Mouse (Mus musculus) heart, postnatal 25 days (tissue): ENCODE data around the gene Dnmt3b. TPM values are rescaled to one million over a fixed set of nuclear protein-coding genes. Genes with fewer than 3 reads are reported as not detected.
"Not testable (repeated sequence)": the region's sequence is repeated elsewhere in the genome, so short reads cannot be mapped to it uniquely, and the experiment has no call there.

Experiments used
- DNase-seq: peaks from one replicate; pipeline ENCODE4 v3.0.0; 2022; ENCODE audit warnings: low spot score
- intact Hi-C: fragments of 180-260 bp; cut with DNase I; formaldehyde crosslinking; loops from one replicate; pipeline ENCODE4 v1.15.1; 2025
- total RNA-seq, 2 experiments: library from RNA; stranded (reverse); gene quantifications; 2 replicates each; pipeline ENCODE4 v1.2.3; 2021

Gene Dnmt3b
- total RNA-seq, 2 experiments from 2014 or later: 1.3 to 1.4 TPM

- intact Hi-C loops: no loop called here
- DNase-seq: no peak
Measured at GRCm38 (mm10) chr2:153696352-153696751, 47.1 kb downstream of the Dnmt3b start, which contains the start of gene Dnmt3c. Gene Dnmt3c, plus strand, starts transcription at chr2:153696652.

GRCm38 (mm10) chr2:153703389-153703788 is 54.1 kb downstream of the Dnmt3b start:
- DNase-seq: no peak
- intact Hi-C loops: no loop called here

GRCm38 (mm10) chr2:153710701-153711330 is 61.6 kb downstream of the Dnmt3b start:
- no peak for DNase-seq

GRCm38 (mm10) chr2:153712646-153713091 is 63.4 kb downstream of the Dnmt3b start:
- intact Hi-C loops: loop anchor here (5.0 kb wide), 2 partner anchors 80 to 220 kb away; no protein-coding TSS in a partner anchor
- no peak for DNase-seq

More at GRCm38 (mm10) chr2:153710701-153711330, 61.6 kb downstream of the Dnmt3b start:
- intact Hi-C loops: loop anchor here (2.0 to 5.0 kb wide), 3 partner anchors 81 to 221 kb away; no protein-coding TSS in a partner anchor

- DNase-seq: no peak
- intact Hi-C loops: loop anchor here (5.0 kb wide), 2 partner anchors 79 to 219 kb away; no protein-coding TSS in a partner anchor
Measured at GRCm38 (mm10) chr2:153713227-153713626, 64.0 kb downstream of the Dnmt3b start.

- DNase-seq, intact Hi-C loops: not testable (repeated sequence)
Measured at GRCm38 (mm10) chr2:153717861-153718260, 68.6 kb downstream of the Dnmt3b start.

- no peak for DNase-seq
- intact Hi-C loops: no loop called here
Measured at GRCm38 (mm10) chr2:153723098-153723497, 73.8 kb downstream of the Dnmt3b start.

- intact Hi-C loops: no loop called here
- DNase-seq: no peak
Measured at GRCm38 (mm10) chr2:153724424-153724823, 75.2 kb downstream of the Dnmt3b start.

- intact Hi-C loops: no loop called here
- no peak for DNase-seq
Measured at GRCm38 (mm10) chr2:153724871-153725270, 75.6 kb downstream of the Dnmt3b start.

- no peak for DNase-seq
- intact Hi-C loops: no loop called here
Measured at GRCm38 (mm10) chr2:153725291-153725690, 76.0 kb downstream of the Dnmt3b start.

GRCm38 (mm10) chr2:153734033-153734432 is 84.8 kb downstream of the Dnmt3b start:
- no peak for DNase-seq
- intact Hi-C loops: no loop called here

Other genes with a start within 250 kb of the Dnmt3b start
- gene 4930404H24Rik, start 156.7 kb upstream of the Dnmt3b start, total RNA-seq: not detected
- 1 to 10 TPM; 4.4 TPM for gene Nol4l, start 119.5 kb upstream of the Dnmt3b start, total RNA-seq
- 10 to 100 TPM; 13.9 to 14.6 TPM for gene Commd7, start 16.7 kb upstream of the Dnmt3b start, total RNA-seq
- not detected for gene Dnmt3c, start 47.2 kb downstream of the Dnmt3b start, total RNA-seq
- 10 to 100 TPM; 57.8 to 60.0 TPM for gene Mapre1, start 91.8 kb downstream of the Dnmt3b start, total RNA-seq
- gene Efcab8, start 130.5 kb downstream of the Dnmt3b start, total RNA-seq: not detected
- gene Sun5, start 221.6 kb downstream of the Dnmt3b start, total RNA-seq: not detected
- not detected for gene Bpifb2, start 225.6 kb downstream of the Dnmt3b start, total RNA-seq